Mouse (Mus musculus) heart, adult 18-20 months (tissue): ENCODE results near the gene Dbi. TPM values are rescaled to one million over a fixed set of nuclear protein-coding genes. Genes with fewer than 3 reads are reported as not detected.

Experiments
- DNase-seq, 2 experiments: peaks; one replicate each; pipeline ENCODE4 v3.0.0; 2021 to 2022; ENCODE audit warnings: mixed read lengths in 1 of 2
- long read RNA-seq, 2 experiments: library from polyadenylated mRNA; stranded (forward); transcript quantifications; one replicate each; pipeline ENCODE4 v2.0.0; 2021
- total RNA-seq, 2 experiments: library from RNA; stranded (reverse); gene quantifications; 2 replicates each; pipeline ENCODE4 v1.2.3; 2021

Dbi gene
- total RNA-seq = 100 to 1,000 TPM; 307 to 318 TPM
- long read RNA-seq, experiment 1, transcript Dbi-201 (4 exons, 569 nt) = major isoform, 445 of 459 reads
- long read RNA-seq, experiment 1, partial matches to known transcripts = 1 of 459 reads
- long read RNA-seq, experiment 1, other reads (novel, unspliced or antisense) = 10 of 459 reads
- long read RNA-seq, experiment 2, transcript Dbi-201 (4 exons, 569 nt) = major isoform, 429 of 440 reads
- long read RNA-seq, experiment 2, partial matches to known transcripts = 4 of 440 reads
- long read RNA-seq, experiment 2, other reads (novel, unspliced or antisense) = 3 of 440 reads

DNA sequence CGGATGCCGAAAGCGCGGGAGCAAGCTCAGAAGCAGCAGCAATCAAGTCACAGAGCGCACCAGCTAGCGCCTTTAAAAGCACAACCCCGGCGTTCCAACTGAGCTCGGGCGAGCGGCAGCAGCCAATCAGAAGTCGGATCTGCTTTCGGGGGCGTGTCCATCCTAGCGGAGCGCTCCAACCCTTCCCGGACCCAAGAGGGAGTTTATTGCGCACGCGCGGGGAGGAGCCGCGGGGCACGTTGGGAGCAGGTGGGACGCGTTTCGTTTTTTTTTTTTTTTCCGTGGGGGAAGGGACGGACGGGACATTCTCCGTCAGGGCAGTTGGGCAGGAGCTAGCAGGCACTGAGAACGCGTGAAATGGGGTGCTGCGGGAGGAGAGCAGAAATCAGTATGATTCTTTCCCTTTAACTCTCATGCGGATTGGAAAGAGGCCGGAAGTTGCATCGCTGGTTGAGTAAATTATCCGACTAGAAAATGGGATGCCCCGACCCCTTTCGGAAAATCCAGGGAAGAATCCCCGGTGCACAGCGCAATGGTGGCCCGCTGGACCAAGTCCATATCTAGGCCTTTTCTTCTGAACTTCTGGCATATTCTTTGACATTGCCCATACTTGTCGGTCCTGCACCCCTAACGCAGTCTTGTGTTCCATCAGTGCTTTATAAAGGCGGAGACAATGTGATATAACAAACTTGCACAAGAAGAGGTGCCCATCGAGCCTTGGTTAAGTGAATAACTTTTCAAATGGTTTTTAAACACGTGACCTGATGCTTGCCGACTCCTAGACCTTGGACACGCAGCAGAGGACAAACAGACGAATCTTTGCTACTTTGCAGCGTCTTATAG, at the start of gene Dbi, which contains the start of gene 3110009E18Rik:
Gene Dbi, minus strand, starts transcription at position 110 of the 843 bp plus-strand sequence.
Gene 3110009E18Rik, plus strand, starts transcription at position 219 of the 843 bp plus-strand sequence.
- peak; percentile 98 to 99 for DNase-seq

DNA sequence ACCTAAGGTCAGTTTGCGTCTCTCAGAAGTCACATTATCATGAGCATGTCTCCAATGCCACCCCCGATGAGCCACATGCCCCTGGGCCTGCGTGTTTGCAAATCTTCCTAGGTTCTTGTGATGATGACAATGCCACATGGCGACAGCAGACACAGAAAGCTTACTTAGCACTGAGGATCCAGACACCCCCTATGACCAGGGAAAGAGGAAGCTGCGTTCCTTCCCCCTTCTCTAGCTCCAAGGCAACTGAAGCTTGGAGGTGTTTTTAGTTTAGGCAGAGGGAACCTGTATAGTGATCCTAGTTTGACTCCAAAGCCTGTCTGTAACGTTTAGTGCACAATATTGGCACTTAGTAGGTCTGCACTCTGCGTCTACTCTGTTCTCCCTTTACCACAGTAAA, 49.4 kb upstream of the Dbi start:
- DNase-seq = no peak

DNA sequence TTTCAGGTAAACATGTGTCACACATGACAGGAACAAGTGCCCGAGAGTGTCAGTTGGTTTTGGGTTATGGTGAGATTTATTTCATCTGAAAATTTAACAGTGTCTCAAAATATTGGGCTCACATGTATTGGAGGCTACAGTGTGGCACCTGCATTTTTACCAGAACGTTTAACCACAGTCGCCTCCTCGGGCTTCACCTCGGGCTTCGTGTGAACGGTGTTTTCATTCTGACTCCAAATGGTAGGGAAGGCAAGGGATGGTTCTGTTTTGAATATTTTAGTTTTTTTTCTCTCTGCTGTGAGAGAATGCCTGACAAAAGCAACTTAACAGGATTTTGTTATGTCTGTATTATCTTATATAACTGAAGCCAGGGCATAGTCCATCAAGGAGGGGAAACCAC, 47.8 kb upstream of the Dbi start:
- no peak for DNase-seq

DNA sequence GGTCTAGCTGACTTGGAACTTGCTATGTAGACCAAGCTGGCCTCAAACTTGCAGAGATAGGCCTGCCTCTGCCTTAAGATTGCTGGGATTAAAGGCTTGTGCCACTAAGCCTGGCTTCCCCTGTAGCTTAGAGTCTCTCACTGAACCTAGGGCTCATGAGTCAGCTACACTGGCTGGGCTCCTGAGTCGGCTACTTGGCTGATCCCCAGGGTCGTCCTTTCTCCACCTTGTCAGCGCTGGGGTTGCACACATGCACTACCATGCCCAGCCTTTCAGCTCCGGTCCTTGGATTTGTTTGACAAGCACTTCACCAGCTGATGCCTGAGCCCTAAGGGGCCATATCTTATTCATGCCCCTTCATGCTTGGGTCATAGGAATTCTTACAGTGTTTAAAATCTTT, 47.1 kb upstream of the Dbi start:
- DNase-seq = no peak

DNA sequence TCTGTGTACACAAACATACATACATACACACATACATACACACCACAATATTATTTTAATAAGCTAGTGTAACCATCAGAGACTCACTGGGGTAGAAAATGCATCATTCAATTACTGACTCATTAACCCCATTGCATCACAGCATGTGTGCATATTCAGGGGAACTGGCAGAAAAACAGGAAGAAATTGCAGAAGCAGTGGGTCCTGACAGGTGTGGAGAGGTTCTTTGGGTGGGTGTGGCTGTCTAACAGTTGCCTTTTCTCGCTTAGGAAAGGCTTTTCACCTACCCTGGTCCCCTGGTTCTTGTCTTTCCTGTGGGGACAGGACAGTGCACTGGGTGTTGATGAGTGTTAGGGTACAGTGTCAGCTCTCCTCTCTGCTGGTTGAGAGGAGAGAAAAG, 41.7 kb upstream of the Dbi start:
- no peak for DNase-seq

DNA sequence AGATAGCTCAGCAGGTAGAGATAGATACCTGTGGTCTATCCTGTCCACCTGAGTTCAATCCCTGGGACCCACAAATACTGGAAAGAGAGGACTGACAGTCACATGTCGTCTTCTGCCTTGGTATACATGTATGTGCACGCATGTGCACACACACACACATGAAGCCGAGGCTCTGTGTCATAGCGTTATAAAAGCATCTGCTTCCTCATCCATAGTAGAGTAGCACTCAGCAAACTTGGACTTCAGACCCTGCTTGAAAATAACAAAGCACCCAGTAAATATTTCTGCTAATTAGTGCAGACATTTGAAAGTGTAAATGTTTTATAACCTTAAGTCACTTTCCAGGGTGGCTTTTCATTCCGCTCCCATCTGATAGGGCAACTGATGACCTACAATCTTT, 40.6 kb upstream of the Dbi start:
- no peak for DNase-seq

DNA sequence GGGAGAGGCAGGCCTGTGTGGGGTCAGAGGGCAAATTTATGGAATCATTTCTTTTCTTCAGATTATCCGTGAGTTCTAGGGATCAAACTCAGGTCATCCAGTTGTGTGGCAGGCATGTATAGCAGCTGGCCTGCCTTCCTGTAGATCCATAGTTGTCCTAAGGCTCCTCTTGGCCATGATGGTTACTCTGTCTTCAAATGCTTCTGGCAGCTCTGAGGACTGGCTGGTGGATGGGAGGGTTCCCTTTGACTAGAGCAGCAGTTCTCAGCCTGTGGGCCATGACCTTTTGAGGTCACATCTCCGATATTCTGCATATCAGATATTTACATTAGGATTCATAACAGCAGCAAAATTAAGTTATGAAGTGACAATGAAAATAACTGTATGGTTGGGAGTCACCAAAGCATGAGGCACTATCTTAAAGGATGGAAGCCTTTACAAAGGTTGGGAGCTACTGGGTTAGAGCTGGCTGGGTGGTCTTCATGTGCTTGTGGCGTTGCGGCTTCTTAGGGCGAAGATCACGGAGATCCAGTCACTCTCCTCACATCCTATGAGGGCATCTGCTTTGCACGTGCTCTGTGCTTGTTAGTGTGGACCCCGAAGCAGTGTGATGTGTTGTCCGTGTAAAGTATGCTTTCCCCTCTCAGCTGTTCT, 37.7 kb upstream of the Dbi start:
- no peak for DNase-seq

DNA sequence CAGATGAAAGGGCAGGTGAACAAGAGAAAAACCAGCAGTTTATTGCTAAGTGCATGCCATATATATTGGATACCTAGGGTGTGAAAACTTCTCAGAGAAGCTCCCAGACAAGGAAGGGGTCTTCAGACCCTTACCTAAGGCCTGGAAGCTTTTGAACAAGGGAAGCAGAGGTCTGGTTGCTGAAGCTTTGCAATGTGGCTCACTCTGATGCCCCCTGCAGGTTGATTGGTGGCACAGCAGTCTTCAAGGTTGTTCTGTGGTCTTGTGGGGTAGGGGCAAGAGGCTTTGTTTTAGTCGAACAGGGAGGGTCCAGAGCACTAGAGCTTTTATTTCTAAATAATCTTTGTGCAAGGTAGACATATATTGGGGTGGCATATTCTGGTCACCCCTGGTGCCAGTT, 34.4 kb upstream of the Dbi start:
- peak; percentile 18 to 56 for DNase-seq

DNA sequence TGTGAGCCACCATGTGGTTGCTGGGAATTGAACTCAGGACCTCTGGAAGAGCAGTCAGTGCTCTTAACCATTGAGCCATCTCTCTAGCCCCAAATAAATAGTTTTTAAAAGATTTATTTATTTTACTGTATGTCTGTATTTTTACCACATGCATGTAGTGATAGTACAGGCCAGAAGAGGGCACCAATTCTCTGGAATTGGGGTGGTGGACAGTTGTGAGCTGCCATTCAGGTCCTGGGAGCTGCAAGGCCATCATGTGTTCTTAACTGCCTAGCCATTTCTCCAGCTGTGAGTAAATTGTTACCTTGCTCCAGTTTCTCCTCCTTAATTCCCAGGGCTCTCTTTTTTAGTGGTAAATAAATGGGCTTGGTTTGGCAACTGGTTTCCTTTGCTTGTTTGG, 33.4 kb upstream of the Dbi start:
- peak; percentile 20 to 56 for DNase-seq

DNA sequence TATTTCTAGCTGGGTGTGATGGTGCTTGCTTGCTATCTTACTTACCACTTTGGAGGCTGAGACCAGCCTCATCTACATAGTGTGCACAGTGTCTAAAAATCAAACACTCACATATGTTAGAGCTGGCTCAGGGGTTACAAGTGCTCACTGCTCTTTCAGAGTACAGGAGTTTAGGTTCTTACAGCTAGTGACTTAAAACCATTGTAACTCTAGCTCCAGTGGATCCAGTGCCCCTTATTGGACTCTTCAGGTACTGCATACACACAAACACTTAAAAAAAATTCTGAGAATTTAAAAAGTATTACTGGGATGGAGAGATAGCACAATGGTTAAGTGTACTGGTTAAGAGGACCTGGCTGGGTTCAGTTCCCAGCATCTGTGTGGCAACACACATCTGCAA, 26.1 kb upstream of the Dbi start:
- DNase-seq = no peak

DNA sequence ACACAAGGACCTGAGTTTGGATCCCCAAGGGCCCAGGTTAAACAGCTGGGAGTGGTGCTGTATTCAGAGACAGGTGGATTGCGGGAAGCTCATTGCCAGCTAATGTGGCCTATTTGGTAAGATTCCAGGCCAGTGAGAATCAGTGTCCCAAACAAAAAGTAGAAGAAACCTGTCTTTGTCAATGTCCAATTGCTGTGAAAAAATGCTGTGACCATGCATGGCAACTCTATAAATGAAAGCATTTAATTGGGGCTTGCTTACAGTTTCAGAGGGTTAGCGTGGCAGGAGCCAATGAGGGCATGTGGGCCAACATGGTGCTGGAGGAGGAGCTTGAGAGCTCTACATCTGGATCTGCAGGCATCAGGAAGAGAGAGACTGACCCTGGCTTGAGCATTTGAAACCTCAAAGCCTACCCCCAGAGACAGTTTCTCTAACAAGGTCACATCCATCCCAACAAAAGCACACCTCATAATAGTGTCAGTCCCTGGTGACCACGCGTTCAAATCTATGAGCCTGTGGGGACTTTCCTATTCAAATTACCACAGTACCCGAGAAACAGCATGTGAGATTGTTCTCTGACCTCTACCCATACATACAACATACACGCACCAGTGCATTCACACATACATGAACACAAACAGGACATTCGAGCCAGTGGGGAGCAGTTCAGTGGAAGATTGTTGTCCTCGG, 24.8 kb upstream of the Dbi start:
- no peak for DNase-seq

DNA sequence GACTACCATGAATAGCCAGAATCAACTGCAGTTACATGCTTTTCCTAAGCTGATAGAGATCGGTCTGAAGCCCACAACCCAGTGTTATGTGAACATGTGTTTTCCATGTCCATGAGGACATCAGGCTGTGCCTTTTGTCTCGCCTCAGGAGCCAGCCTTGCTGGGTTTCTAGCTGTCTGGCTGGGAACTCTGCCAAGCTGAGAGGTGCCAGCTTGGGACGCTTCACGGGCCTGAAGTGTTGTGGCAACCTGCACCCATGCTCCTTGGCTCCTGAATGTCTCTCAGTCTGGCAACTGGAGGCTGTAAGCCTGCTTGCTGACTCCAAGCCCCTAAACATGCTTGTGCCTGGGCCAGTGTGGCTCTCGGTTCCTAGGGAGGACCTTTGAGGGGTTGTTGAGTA, 21.7 kb upstream of the Dbi start:
- peak; percentile 78 to 80 for DNase-seq

DNA sequence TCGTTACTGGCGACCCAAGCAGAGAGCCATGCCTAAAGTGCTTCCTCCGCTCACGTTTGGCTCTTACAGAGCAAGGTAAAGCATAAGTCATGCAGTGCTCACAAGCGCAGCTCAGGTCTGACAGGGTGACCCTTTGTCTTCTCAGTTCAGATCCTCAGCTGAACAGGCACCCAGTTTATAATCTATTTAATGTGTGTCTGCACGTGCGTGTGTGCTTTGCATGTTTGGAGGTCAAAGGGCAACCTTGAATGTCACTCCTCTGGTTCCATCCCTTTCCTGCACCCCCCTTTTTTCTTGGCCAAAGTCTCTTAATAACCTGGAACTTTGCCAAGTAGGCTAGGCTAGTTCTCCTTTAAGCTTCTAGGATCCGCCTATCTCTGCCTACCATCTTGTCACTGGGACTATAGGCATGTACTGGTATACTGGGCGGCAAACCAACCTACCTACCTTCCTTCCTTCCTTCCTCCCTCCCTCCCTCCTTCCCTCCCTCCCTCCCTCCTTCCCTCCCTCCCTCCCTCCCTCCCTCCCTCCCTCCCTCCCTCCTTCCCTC, 19.3 kb upstream of the Dbi start:
- no peak for DNase-seq

DNA sequence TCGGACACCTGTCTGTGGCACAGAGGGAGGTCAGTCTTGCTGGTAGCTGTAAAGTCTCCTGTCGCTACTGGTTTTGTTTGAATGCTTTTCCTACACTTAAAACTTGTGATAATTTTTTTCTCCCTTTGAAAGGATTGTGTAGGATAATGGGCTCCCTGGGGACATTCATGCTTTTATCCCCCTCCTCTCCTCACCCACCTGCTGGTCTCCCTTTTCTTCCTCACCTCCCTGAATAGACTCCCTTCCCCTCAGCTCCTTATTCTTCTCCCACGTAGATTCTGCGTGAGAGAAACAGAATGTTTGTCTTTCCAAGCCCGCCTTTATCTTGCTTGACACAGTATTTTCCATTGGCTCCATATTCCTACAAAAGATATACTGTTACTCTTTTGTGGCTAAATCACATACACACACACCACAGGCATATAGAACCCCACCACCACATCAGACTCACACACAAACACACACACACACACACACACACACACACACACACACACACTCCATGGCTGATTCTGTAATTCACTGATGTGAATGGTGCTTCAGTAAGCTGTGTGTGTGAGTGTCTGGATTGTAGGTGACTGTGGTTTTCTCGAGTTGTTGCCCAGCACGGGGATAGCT, 18.2 kb upstream of the Dbi start:
- no peak for DNase-seq

DNA sequence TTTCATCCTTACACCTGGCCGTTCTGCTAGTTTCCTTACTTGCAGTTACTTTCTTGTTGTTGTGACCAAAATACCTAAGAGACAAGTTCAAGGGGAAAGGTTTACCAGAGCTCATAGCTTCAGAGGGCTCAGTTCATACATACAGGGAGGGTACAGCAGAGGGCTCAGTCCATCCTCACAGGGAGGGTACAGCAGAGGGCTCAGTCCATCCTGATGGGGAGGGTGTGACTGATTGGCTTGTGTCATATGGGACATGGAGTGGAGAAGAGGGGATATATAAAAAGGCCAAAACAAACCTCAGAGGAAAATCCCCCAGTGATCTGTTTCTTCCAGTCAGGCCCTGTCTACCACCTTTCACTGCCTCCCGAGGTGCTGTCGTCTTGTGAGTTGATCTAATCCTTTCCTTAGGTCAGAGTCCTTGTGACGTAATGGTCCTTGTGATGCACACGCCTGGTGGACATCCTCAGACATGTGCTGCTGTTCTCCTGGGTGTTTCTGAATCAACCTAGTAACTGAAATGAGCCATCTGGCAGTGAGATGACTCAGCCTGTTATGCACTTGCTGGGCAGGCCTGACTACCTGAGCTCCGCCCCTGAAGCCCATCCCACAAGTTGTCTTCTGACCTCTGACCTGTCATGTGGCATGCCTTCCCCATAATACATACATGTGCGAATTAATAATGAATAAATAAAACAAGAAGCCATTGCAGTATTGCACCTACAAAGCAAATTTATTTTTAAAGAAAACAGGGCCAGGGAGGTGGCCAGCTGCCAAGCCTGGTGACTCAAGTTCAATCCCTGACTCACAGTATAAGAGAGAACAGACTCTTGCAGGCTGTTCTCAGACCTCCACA, 15.3 kb upstream of the Dbi start:
- DNase-seq = peak; percentile 29 to 38

DNA sequence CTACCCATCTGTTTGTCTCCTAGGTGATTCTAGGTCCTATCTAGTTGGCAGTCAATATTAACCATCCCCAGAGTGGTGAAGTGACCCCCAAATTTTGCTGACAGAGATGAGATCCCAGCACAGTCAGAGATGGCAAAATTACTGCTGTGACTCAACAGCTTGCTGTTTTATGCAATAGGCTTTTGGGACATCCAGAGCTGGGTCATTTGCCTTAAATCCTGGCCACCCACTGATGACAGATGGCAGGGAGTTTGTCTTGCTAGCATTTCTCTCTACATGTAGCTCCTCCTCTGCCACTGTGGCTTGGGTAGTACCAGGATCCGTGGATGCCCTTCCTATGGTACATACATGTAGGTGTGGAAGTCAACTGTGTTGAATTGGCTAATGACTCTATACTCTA, 11.5 kb upstream of the Dbi start:
- DNase-seq = no peak

DNA sequence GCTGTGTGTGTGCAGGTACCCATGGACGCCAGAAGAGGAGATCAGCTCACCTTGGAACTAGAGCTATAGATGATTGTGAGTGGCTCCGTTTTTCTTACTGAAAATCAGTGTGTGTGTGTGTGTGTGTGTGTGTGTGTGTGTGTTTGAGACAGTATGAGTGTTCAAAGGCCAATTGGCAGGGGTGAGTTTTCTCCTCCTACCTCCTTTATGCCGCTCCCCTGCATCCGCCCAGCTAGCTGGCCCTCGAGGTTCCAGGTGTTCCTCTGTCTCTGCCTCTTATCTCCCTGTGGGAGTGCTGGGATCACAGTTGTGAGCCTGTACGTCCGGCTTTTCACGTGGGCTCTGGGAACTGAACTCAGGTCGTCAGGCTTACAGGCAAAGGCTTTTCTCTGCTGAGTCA, 5.4 kb upstream of the Dbi start:
- DNase-seq = no peak

DNA sequence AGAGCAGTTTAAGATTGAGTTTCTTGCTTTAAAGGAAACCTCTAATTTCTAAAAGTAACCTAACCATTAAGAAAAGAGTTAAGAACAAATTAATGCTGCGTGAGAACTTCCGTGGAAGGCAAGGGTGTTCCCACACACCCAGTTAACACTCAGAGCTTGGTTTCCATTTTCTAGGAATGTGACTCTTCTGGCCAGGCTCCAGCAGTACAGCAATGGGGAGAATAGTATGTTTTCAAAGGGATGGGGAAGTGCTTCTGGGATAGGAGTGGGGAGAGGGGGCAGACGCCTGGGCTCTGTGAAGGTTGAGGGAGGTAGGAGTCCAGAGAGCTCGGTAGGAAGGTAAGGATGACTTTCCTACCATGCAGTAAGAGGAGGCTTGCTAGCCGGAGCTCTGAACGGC, 4.6 kb upstream of the Dbi start:
- no peak for DNase-seq

DNA sequence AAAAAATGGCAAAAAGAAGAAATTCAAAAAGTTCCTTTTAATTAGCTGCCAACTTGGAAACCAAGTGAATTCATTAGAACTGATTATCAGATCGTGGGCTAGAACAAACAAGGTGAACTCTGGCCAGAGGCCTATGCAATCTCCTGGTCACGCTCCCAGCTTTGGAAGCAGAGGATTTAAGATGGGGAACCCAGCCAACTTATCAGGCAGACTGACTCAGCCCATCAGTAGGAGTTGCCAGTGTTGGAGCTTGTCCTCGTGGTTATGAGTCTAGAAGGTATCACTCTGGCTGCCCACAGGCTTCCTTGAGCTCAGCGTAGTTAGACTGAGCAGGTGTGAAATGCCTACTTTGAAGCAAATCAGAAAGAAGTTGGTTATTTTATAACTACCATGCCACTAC, 4.0 kb upstream of the Dbi start:
- peak; percentile 33 to 54 for DNase-seq

DNA sequence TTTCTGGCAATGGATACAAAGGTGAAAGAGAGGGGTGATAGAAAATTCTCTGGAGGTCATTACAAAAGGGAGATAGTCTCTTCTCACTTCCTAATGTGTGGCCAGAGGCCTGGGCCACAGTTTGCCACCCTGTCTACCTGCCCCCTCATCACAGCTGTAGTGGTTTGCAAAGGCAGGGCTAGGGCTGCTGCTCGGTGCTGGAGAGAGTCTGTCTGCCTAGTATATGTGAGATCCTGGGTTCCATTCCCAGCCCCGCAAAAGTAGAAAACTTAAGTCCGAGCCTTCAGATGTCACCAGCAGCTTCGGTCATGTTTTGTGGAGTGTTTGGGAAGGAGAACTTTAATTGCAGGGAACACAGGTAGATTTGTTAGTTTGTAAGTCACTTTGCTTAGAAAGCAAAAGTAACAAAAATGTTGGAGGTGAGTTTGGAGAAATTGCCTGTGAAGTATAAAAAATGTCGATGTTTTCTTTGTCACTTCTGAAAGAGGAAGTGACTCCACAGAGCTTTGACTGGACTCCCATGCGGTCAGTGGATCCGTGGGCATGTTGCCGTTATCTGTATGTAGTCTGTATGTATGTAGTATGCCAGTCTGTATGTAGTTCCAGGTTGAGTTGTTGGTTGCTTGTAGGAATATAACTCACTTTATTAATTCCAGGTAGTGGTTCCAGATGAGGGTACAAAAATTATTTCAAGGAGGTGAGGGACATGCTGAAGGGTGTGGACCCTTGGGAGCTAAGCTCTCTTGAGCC, 1.9 kb upstream of the Dbi start:
- no peak for DNase-seq
